Mouse (Mus musculus) testis, postnatal 10 days (tissue): Measurements from ENCODE around the gene Dcun1d2.

ENCODE experiments used
- DNase-seq: peaks from one replicate; pipeline ENCODE4 v3.0.0; 2021; ENCODE audit warnings: low spot score

Gene Dcun1d2

GRCm38 (mm10) chr8:13254019-13254418, 33.9 kb downstream of the Dcun1d2 start, which contains the start of gene Adprhl1:
Gene Adprhl1, minus strand, starts transcription at chr8:13254162.
- peak; percentile 90 for DNase-seq

GRCm38 (mm10) chr8:13253413-13253812, 34.5 kb downstream of the Dcun1d2 start:
- DNase-seq: no peak

GRCm38 (mm10) chr8:13252837-13253236, 35.1 kb downstream of the Dcun1d2 start:
- DNase-seq: no peak

- DNase-seq: no peak
Measured at GRCm38 (mm10) chr8:13244343-13244880, 43.5 kb downstream of the Dcun1d2 start.

GRCm38 (mm10) chr8:13242985-13243870, 44.7 kb downstream of the Dcun1d2 start:
- no peak for DNase-seq

GRCm38 (mm10) chr8:13240691-13241090, 47.2 kb downstream of the Dcun1d2 start:
- DNase-seq: no peak

GRCm38 (mm10) chr8:13240055-13240454, 47.9 kb downstream of the Dcun1d2 start:
- DNase-seq: no peak

GRCm38 (mm10) chr8:13234803-13235202, 53.1 kb downstream of the Dcun1d2 start:
- no peak for DNase-seq

GRCm38 (mm10) chr8:13230471-13230870, 57.5 kb downstream of the Dcun1d2 start:
- DNase-seq: no peak

- no peak for DNase-seq
Measured at GRCm38 (mm10) chr8:13229802-13230201, 58.1 kb downstream of the Dcun1d2 start.

GRCm38 (mm10) chr8:13228923-13229610, 58.9 kb downstream of the Dcun1d2 start:
- DNase-seq: no peak

- DNase-seq: no peak
Measured at GRCm38 (mm10) chr8:13227184-13227583, 60.7 kb downstream of the Dcun1d2 start.

- DNase-seq: no peak
Measured at GRCm38 (mm10) chr8:13226288-13226687, 61.6 kb downstream of the Dcun1d2 start.

- DNase-seq: no peak
Measured at GRCm38 (mm10) chr8:13224426-13224825, 63.5 kb downstream of the Dcun1d2 start.

GRCm38 (mm10) chr8:13218441-13218840, 69.5 kb downstream of the Dcun1d2 start:
- DNase-seq: no peak

- no peak for DNase-seq
Measured at GRCm38 (mm10) chr8:13217986-13218385, 69.9 kb downstream of the Dcun1d2 start.

- no peak for DNase-seq
Measured at GRCm38 (mm10) chr8:13217093-13217492, 70.8 kb downstream of the Dcun1d2 start.

- DNase-seq: no peak
Measured at GRCm38 (mm10) chr8:13216386-13216785, 71.5 kb downstream of the Dcun1d2 start.

- DNase-seq: peak; percentile 93
Measured at GRCm38 (mm10) chr8:13213479-13214268, 74.3 kb downstream of the Dcun1d2 start.

- no peak for DNase-seq
Measured at GRCm38 (mm10) chr8:13209770-13210169, 78.2 kb downstream of the Dcun1d2 start.

GRCm38 (mm10) chr8:13208627-13209355, 79.1 kb downstream of the Dcun1d2 start:
- DNase-seq: no peak
